Mouse (Mus musculus): ENCODE data around the gene Vti1a. TPM values are rescaled to one million over a fixed set of nuclear protein-coding genes. Genes with fewer than 3 reads are reported as not detected.

The Vti1a gene
- polyA plus RNA-seq, 1 experiment from 2014 or later: 15.4 TPM

DNA sequence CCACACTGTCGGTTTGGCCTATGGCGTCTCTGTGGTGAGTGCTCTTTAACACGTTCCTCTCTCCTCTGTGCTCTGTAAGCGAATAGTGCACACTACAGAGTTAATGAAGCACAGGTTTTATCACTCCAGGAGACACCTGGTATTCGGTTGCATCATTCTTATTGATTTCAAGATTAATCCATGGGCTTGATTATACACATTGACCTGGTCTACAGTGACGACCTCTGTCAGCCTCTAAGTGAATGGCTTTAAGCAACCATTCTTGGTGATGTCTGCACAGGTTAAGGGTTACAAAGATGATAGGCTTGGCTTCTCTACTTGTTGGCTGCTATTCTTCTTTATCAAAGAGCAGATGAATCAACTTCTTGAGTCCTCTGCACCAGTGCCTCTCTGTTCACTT, 234.1 kb downstream of the Vti1a start:
- H3K9me3 ChIP-seq (ENCODE audit: control insufficient read depth, low read length): no peaks in the 10 kb centered on the region
- no peak overlapping the region for H3K4me3 ChIP-seq (ENCODE audit: control insufficient read depth in 1 of 2, insufficient read depth in 1 of 2, low read depth in 1 of 2, low read length in 2 of 2)
- no peaks in the 10 kb centered on the region for H3K27me3 ChIP-seq (ENCODE audit: control insufficient read depth, insufficient read depth, low read length)
- no peaks in the 10 kb centered on the region for H3K36me3 ChIP-seq (ENCODE audit: control insufficient read depth, insufficient read depth, low read length)
- ATAC-seq (ENCODE audit: insufficient number of reproducible peaks, insufficient read depth, low FRiP score, low read depth): no peak
- H3K4me1 ChIP-seq (ENCODE audit: control insufficient read depth in 2 of 2, insufficient read depth in 2 of 2, low read length in 2 of 2): peaks cover 19 to 23% of the 10 kb centered on the region in 2 experiments
- WGBS: 93% methylated on average over 6 of the region's 6 CpGs
- H3K4me2 ChIP-seq (ENCODE audit: low read length): no peak overlapping the region
- H3K9ac ChIP-seq (ENCODE audit: low read length): no peak overlapping the region
- no peak overlapping the region for H3K27ac ChIP-seq (replicated peaks in 1 of 2; ENCODE audit: control insufficient read depth in 1 of 2, insufficient read depth in 1 of 2, low read depth in 2 of 2, low read length in 2 of 2)

GRCm38 (mm10) chr19:55552339-55552738, 236.2 kb downstream of the Vti1a start:
- no peaks in the 10 kb centered on the region for H3K9me3 ChIP-seq (ENCODE audit: control insufficient read depth, low read length)
- H3K27ac ChIP-seq (replicated peaks in 1 of 2; ENCODE audit: control insufficient read depth in 1 of 2, insufficient read depth in 1 of 2, low read depth in 2 of 2, low read length in 2 of 2): no peak overlapping the region
- no peaks in the 10 kb centered on the region for H3K36me3 ChIP-seq (ENCODE audit: control insufficient read depth, insufficient read depth, low read length)
- H3K9ac ChIP-seq (ENCODE audit: low read length): 0 out of 2 replicates have a peak overlapping the region, but pooled peaks have one; percentile 12
- WGBS: 31% methylated on average over 7 of the region's 7 CpGs
- H3K4me1 ChIP-seq (ENCODE audit: control insufficient read depth in 2 of 2, insufficient read depth in 2 of 2, low read length in 2 of 2): peaks cover 21 to 30% of the 10 kb centered on the region in 2 experiments
- no peak for ATAC-seq (ENCODE audit: insufficient number of reproducible peaks, insufficient read depth, low FRiP score, low read depth)
- H3K4me2 ChIP-seq (ENCODE audit: low read length): no peak overlapping the region
- H3K4me3 ChIP-seq (ENCODE audit: control insufficient read depth in 1 of 2, insufficient read depth in 1 of 2, low read depth in 1 of 2, low read length in 2 of 2): no peak overlapping the region
- no peaks in the 10 kb centered on the region for H3K27me3 ChIP-seq (ENCODE audit: control insufficient read depth, insufficient read depth, low read length)

DNA sequence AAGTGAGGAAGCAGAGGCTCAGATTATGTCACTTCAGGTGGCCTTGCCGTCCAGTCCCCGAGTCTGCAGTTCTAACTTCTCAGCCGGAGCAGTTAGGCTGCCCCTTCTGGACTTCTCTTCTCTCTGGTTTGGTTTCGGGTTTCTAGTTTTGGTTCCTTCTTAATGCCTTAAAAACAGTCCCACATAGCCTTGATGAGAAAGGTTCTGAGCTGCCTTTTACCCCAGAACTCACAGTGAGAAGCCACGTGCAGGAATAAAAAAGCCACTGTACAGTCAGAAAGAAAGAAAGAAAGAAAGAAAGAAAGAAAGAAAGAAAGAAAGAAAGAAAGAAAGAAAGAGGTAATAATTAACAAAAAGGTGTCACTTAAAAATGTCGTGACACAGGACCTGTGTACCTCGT, 236.8 kb downstream of the Vti1a start:
- Histone ChIP-seq H3K4me2 (ENCODE audit: low read length) (no peak overlapping the region), H3K36me3 (ENCODE audit: control insufficient read depth, insufficient read depth, low read length) (no peaks in the 10 kb centered on the region), H3K27ac (replicated peaks in 1 of 2; ENCODE audit: control insufficient read depth in 1 of 2, insufficient read depth in 1 of 2, low read depth in 2 of 2, low read length in 2 of 2) (no peak overlapping the region), H3K4me3 (ENCODE audit: control insufficient read depth in 1 of 2, insufficient read depth in 1 of 2, low read depth in 1 of 2, low read length in 2 of 2) (no peak overlapping the region), H3K9ac (ENCODE audit: low read length) (no peak overlapping the region), H3K4me1 (ENCODE audit: control insufficient read depth in 2 of 2, insufficient read depth in 2 of 2, low read length in 2 of 2) (peaks cover 21 to 30% of the 10 kb centered on the region in 2 experiments), H3K9me3 (ENCODE audit: control insufficient read depth, low read length) (no peaks in the 10 kb centered on the region), H3K27me3 (ENCODE audit: control insufficient read depth, insufficient read depth, low read length) (no peaks in the 10 kb centered on the region)
- 78% methylated on average over 7 of the region's 7 CpGs for WGBS
- ATAC-seq (ENCODE audit: insufficient number of reproducible peaks, insufficient read depth, low FRiP score, low read depth): no peak

DNA sequence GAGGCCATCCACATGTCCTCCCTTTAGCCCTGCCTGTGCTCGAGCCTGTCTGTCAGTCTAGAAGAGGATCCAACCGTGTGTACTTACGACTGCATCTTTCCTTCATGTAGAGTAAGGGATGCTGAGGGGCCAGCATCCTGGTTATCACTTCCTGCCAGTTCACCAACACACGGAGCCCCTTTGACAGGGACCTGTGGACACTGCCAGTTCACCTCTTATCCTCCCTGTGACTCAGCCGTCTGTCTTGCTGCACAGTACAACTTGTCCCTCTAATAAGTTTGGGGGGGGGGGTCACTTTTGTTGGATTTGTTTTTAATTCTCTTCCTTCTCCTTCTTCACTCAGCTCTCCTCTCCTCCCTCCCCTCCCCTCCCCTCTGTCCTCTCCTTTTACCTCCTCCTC, 238.2 kb downstream of the Vti1a start:
- 49% methylated on average over 5 of the region's 5 CpGs for WGBS
- Histone ChIP-seq H3K36me3 (ENCODE audit: control insufficient read depth, insufficient read depth, low read length) (no peaks in the 10 kb centered on the region), H3K27me3 (ENCODE audit: control insufficient read depth, insufficient read depth, low read length) (no peaks in the 10 kb centered on the region), H3K4me1 (ENCODE audit: control insufficient read depth in 2 of 2, insufficient read depth in 2 of 2, low read length in 2 of 2) (peaks cover 15 to 26% of the 10 kb centered on the region in 2 experiments), H3K9me3 (ENCODE audit: control insufficient read depth, low read length) (no peaks in the 10 kb centered on the region), H3K4me2 (ENCODE audit: low read length) (no peak overlapping the region), H3K9ac (ENCODE audit: low read length) (no peak overlapping the region), H3K27ac (replicated peaks in 1 of 2; ENCODE audit: control insufficient read depth in 1 of 2, insufficient read depth in 1 of 2, low read depth in 2 of 2, low read length in 2 of 2) (no peak overlapping the region), H3K4me3 (ENCODE audit: control insufficient read depth in 1 of 2, insufficient read depth in 1 of 2, low read depth in 1 of 2, low read length in 2 of 2) (no peak overlapping the region)
- no peak for ATAC-seq (ENCODE audit: insufficient number of reproducible peaks, insufficient read depth, low FRiP score, low read depth)

- H3K36me3 ChIP-seq (ENCODE audit: control insufficient read depth, insufficient read depth, low read length): no peaks in the 10 kb centered on the region
- WGBS: 88% methylated on average over 9 of the region's 9 CpGs
- no peak overlapping the region for H3K27ac ChIP-seq (replicated peaks in 1 of 2; ENCODE audit: control insufficient read depth in 1 of 2, insufficient read depth in 1 of 2, low read depth in 2 of 2, low read length in 2 of 2)
- peaks cover 17 to 28% of the 10 kb centered on the region in 2 experiments for H3K4me1 ChIP-seq (ENCODE audit: control insufficient read depth in 2 of 2, insufficient read depth in 2 of 2, low read length in 2 of 2)
- no peak overlapping the region for H3K4me3 ChIP-seq (ENCODE audit: control insufficient read depth in 1 of 2, insufficient read depth in 1 of 2, low read depth in 1 of 2, low read length in 2 of 2)
- H3K27me3 ChIP-seq (ENCODE audit: control insufficient read depth, insufficient read depth, low read length): no peaks in the 10 kb centered on the region
- no peak for ATAC-seq (ENCODE audit: insufficient number of reproducible peaks, insufficient read depth, low FRiP score, low read depth)
- no peaks in the 10 kb centered on the region for H3K9me3 ChIP-seq (ENCODE audit: control insufficient read depth, low read length)
- no peak overlapping the region for H3K9ac ChIP-seq (ENCODE audit: low read length)
- H3K4me2 ChIP-seq (ENCODE audit: low read length): no peak overlapping the region
These were observed 238.6 kb downstream of the Vti1a start for GRCm38 (mm10) chr19:55554703-55555102.

GRCm38 (mm10) chr19:55556168-55556999, 240.3 kb downstream of the Vti1a start:
- peak; percentile 82 for ATAC-seq (ENCODE audit: insufficient number of reproducible peaks, insufficient read depth, low FRiP score, low read depth)
- Histone ChIP-seq H3K4me1 (ENCODE audit: control insufficient read depth in 2 of 2, insufficient read depth in 2 of 2, low read length in 2 of 2) (peaks cover 17 to 24% of the 10 kb centered on the region in 2 experiments), H3K36me3 (ENCODE audit: control insufficient read depth, insufficient read depth, low read length) (no peaks in the 10 kb centered on the region), H3K9me3 (ENCODE audit: control insufficient read depth, low read length) (no peaks in the 10 kb centered on the region), H3K4me2 (ENCODE audit: low read length) (peak overlapping the region; percentile 55), H3K9ac (ENCODE audit: low read length) (peak overlapping the region; percentile 52; the same call in 1 of the 2 replicates), H3K4me3 (ENCODE audit: control insufficient read depth in 1 of 2, insufficient read depth in 1 of 2, low read depth in 1 of 2, low read length in 2 of 2) (peak overlapping the region; percentile 15 to 23; a peak in 3 of 4 replicates), H3K27ac (replicated peaks in 1 of 2; ENCODE audit: control insufficient read depth in 1 of 2, insufficient read depth in 1 of 2, low read depth in 2 of 2, low read length in 2 of 2) (peak overlapping the region; percentile 7 to 52; a peak in 3 of 4 replicates), H3K27me3 (ENCODE audit: control insufficient read depth, insufficient read depth, low read length) (no peaks in the 10 kb centered on the region)
- 29% methylated on average over 20 of the region's 21 CpGs for WGBS

DNA sequence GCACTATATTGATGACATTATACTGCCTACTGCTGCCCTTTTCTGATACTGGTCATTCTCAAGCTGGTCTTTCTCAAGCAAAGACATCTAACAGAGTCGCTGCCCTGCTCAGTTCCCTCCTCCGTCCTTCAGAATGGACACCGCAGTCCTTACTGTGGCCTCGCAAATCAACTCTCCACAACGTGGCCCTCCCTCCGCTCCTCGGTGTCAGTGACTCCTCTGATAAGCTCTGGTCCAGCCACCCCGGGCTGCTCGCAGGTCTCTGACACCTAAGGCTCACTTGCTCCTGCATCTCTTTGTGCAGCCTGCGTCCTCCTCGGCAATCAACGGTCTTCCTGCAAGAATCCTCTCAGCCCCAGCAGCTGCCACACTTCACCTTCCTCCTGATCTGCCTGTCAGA, 243.2 kb downstream of the Vti1a start:
- Histone ChIP-seq H3K27ac (replicated peaks in 1 of 2; ENCODE audit: control insufficient read depth in 1 of 2, insufficient read depth in 1 of 2, low read depth in 2 of 2, low read length in 2 of 2) (no peak overlapping the region), H3K4me2 (ENCODE audit: low read length) (no peak overlapping the region), H3K4me1 (ENCODE audit: control insufficient read depth in 2 of 2, insufficient read depth in 2 of 2, low read length in 2 of 2) (peaks cover 32 to 38% of the 10 kb centered on the region in 2 experiments), H3K9ac (ENCODE audit: low read length) (no peak overlapping the region), H3K36me3 (ENCODE audit: control insufficient read depth, insufficient read depth, low read length) (no peaks in the 10 kb centered on the region), H3K27me3 (ENCODE audit: control insufficient read depth, insufficient read depth, low read length) (no peaks in the 10 kb centered on the region), H3K4me3 (ENCODE audit: control insufficient read depth in 1 of 2, insufficient read depth in 1 of 2, low read depth in 1 of 2, low read length in 2 of 2) (no peak overlapping the region), H3K9me3 (ENCODE audit: control insufficient read depth, low read length) (no peaks in the 10 kb centered on the region)
- 37% methylated on average over 12 of the region's 12 CpGs for WGBS
- no peak for ATAC-seq (ENCODE audit: insufficient number of reproducible peaks, insufficient read depth, low FRiP score, low read depth)
